Mouse (Mus musculus): ENCODE results near the gene Ugt1a5.

GRCm38 (mm10) chr1:88240072-88240471 is 74.3 kb downstream of the Ugt1a5 start:
- no peak for TF ChIP-seq CTCF (IDR thresholded peaks at IDR 0.05; ENCODE audit: insufficient read depth, low read depth, low read length)
- TF ChIP-seq POLR2A (IDR thresholded peaks at IDR 0.05; ENCODE audit: insufficient read depth, low read depth, low read length) = no peak

Measured in olfactory bulb, adult 2 months (tissue).